Mouse (Mus musculus) heart, adult 2 months (tissue): ENCODE data around the gene Zfand3.
A peak's percentile ranks its signal among the peaks of the same experiment; 100 is the strongest.

Experiments used
- CTCF ChIP-seq: fragments of 200-600 bp; IDR thresholded peaks from 2 replicates; pipeline ENCODE4 v1.8.1; 2022; ENCODE audit warnings: antibody characterized with exemption, mild to moderate bottlenecking, moderate library complexity
- POLR2A ChIP-seq: fragments of 200-500 bp; IDR thresholded peaks from 2 replicates; pipeline ENCODE4 v1.6.1; 2011; ENCODE audit warnings: mild to moderate bottlenecking, low read depth, low read length, control low read depth; ENCODE audit not compliant: insufficient read depth

DNA sequence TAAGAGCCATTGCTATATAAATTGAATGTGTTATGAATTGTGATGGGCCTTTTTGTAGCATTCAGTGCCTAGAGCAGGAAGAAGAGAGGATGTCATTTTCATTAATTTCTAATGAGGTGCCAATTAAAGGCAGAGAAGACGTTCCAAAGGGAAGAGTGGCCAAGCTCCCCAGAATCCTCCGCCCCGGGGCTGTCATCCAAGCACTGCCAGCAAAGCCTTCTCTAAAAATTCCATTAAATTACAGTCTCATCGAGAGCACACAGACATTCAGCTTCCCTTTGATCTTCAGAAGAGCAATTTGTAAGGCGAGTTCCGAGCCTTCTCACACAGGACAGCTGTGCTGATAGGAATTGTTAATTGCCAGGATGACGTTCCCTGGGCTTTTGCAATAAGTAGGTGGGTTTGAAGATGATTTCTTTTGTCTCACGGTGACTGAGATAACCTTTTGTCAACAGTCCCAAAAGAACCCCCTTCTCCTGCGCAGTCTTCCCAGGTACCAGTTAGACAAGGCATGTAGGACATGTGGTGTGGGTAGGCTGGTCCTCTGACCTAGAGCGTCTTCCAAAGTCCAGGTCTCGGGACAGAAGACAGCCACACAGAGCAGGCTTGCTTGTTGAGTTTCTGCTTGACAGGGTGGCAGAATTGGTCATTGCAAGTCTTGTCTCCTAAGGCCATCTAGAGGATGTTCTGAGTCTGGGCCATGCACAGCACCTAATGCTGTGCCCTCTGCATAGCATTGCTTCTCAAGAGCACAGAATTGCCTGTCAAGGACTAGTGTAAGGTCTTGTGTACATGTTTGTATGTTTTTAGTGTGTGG lies 190.3 kb downstream of the Zfand3 start:
- TF ChIP-seq CTCF (peak; percentile 58), POLR2A (no peak)
